Mouse (Mus musculus) forebrain, embryonic 15.5 days (tissue): ENCODE measurements at regions not wholly inside any gene's neighbourhood (a gene's known extent, or its start where the extent isn't known, plus 50 kb on each side); places are given as distances from the start of the nearest gene placed in this dataset.
A peak's percentile ranks its signal among the peaks of the same experiment; 100 is the strongest.

Experiments used
- ATAC-seq: fragments of 200-750 bp; cut with Nextera tagmentation; replicated peaks from 2 replicates; pipeline ENCODE4 v1.8.0; 2017; ENCODE audit warnings: mild to moderate bottlenecking, moderate TSS enrichment, moderate library complexity
- H3K27ac ChIP-seq: fragments of 300-500 bp; sonication (generic); replicated peaks from 2 replicates; pipeline ENCODE4 v1.5.1; 2015; ENCODE audit warnings: mild to moderate bottlenecking, inconsistent platforms
- H3K27me3 ChIP-seq: fragments of 300-500 bp; sonication (generic); 2 replicates; pipeline ENCODE4 v1.6.1; 2015; ENCODE audit warnings: inconsistent platforms
- H3K36me3 ChIP-seq: fragments of 300-500 bp; sonication (generic); 2 replicates; pipeline ENCODE4 v1.6.1; 2015; ENCODE audit warnings: mild to moderate bottlenecking, inconsistent platforms
- H3K4me1 ChIP-seq: fragments of 300-500 bp; sonication (generic); 2 replicates; pipeline ENCODE4 v1.6.1; 2015; ENCODE audit warnings: inconsistent platforms
- H3K4me2 ChIP-seq: fragments of 300-500 bp; sonication (generic); replicated peaks from 2 replicates; pipeline ENCODE4 v1.6.1; 2015; ENCODE audit warnings: mild to moderate bottlenecking, inconsistent platforms
- H3K4me3 ChIP-seq: fragments of 300-500 bp; sonication (generic); 2 replicates; pipeline ENCODE4 v1.5.1; 2015; ENCODE audit warnings: mild to moderate bottlenecking, inconsistent platforms
- H3K9ac ChIP-seq: fragments of 300-500 bp; sonication (generic); replicated peaks from 2 replicates; pipeline ENCODE4 v1.6.1; 2015; ENCODE audit warnings: mild to moderate bottlenecking, inconsistent platforms
- H3K9me3 ChIP-seq: fragments of 300-500 bp; sonication (generic); 2 replicates; pipeline ENCODE4 v1.6.1; 2016; ENCODE audit warnings: inconsistent platforms
- whole genome bisulfite sequencing: fragments of 180-500 bp; shearing (Covaris S2); methylation state at CpG from one replicate; pipeline ENCODE4 v1.1.7; 2015; ENCODE audit warnings: mixed read lengths; 5-methylcytosine and 5-hydroxymethylcytosine counted together

DNA sequence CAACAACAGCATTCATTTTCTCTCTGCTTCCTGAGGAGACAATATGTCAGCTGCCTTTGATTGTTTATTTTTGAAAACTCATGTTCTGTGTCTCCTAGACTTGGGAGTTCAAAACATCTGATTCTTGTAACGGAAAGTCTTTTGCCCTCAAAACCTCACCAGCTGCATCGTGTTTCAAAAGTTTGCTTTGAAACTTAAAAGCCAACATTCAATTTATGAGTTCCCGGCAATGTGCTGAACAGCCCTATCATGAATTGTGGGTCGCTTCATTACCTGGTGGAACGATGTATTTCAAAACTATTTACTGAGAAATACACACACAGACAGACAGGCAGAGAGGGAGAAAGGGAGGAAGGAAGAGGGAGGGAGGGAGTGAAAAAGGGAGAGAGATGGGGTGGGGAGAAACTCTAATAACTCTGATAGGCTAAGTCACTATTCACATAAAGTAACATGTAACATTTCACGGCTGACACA is 356.3 kb upstream of the Lmcd1 start:
- WGBS, result 86% methylated on average over 6 of the region's 6 CpGs
- ATAC-seq, result no peak
- H3K4me2 ChIP-seq, result no peak overlapping the region

GRCm38 (mm10) chr6:111917868-111918597 is 355.5 kb upstream of the Lmcd1 start:
- WGBS, result 84% methylated on average over 3 of the region's 3 CpGs

More for the DNA sequence above, 356.3 kb upstream of the Lmcd1 start:
- no peaks in the 10 kb centered on the region for H3K9me3 ChIP-seq
- H3K27me3 ChIP-seq, result no peaks in the 10 kb centered on the region
- no peaks in the 10 kb centered on the region for H3K36me3 ChIP-seq
- H3K9ac ChIP-seq, result no peak overlapping the region
- H3K4me3 ChIP-seq, result no peak overlapping the region
- no peak overlapping the region for H3K27ac ChIP-seq
- 0 out of 2 replicates have a peak, but pooled peaks cover 3% of the 10 kb centered on the region for H3K4me1 ChIP-seq

GRCm38 (mm10) chr6:111932596-111932995 is 341.0 kb upstream of the Lmcd1 start:
- no peaks in the 10 kb centered on the region for H3K27me3 ChIP-seq
- H3K9me3 ChIP-seq, result no peaks in the 10 kb centered on the region
- 43% methylated on average over 2 of the region's 2 CpGs for WGBS
- H3K36me3 ChIP-seq, result no peaks in the 10 kb centered on the region
- 0 out of 2 replicates have a peak, but pooled peaks have one; percentile 53 for ATAC-seq
- no peak overlapping the region for H3K4me2 ChIP-seq
- H3K27ac ChIP-seq, result no peak overlapping the region
- no peak overlapping the region for H3K4me3 ChIP-seq
- no peak overlapping the region for H3K9ac ChIP-seq
- no peaks in the 10 kb centered on the region for H3K4me1 ChIP-seq

More at GRCm38 (mm10) chr6:111917868-111918597, 355.5 kb upstream of the Lmcd1 start:
- Histone ChIP-seq H3K4me3 (no peak overlapping the region), H3K27me3 (no peaks in the 10 kb centered on the region), H3K27ac (no peak overlapping the region), H3K9me3 (no peaks in the 10 kb centered on the region), H3K4me2 (no peak overlapping the region), H3K36me3 (no peaks in the 10 kb centered on the region), H3K9ac (no peak overlapping the region), H3K4me1 (0 out of 2 replicates have a peak, but pooled peaks cover 3% of the 10 kb centered on the region)
- no peak for ATAC-seq

GRCm38 (mm10) chr6:111954401-111954800 is 319.2 kb upstream of the Lmcd1 start:
- Histone ChIP-seq H3K27me3 (no peaks in the 10 kb centered on the region), H3K9ac (no peak overlapping the region), H3K4me3 (no peak overlapping the region), H3K4me1 (no peaks in the 10 kb centered on the region), H3K9me3 (no peaks in the 10 kb centered on the region), H3K27ac (no peak overlapping the region), H3K36me3 (no peaks in the 10 kb centered on the region), H3K4me2 (no peak overlapping the region)
- ATAC-seq, result no peak
- 61% methylated on average over 1 of the region's 1 CpGs for WGBS

GRCm38 (mm10) chr6:111965766-111966165 is 307.8 kb upstream of the Lmcd1 start:
- 78% methylated on average over 3 of the region's 3 CpGs for WGBS
- H3K27me3 ChIP-seq, result no peaks in the 10 kb centered on the region

DNA sequence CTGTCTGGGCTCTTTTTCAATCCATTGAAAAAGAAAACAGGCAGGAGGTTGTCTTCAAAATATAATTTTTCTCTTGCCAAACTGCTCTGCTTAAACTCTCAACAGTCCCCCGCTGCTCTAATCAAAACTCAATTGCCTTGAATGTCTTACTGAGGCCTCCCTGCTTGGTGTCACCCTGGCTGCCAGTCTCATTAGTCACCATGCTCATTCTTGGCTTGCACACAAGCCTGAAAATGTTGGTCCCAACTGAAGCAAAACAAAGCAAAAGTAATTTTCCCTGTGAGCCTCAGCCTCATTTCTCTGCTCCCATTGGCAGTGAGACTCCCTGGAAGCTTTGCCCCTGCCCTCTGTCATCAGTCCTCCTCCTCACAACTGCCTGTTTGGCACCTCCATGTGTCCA is 288.1 kb upstream of the Lmcd1 start:
- Histone ChIP-seq H3K36me3 (no peaks in the 10 kb centered on the region), H3K9ac (no peak overlapping the region), H3K4me1 (no peaks in the 10 kb centered on the region), H3K27ac (no peak overlapping the region), H3K27me3 (no peaks in the 10 kb centered on the region), H3K4me3 (no peak overlapping the region), H3K4me2 (no peak overlapping the region), H3K9me3 (no peaks in the 10 kb centered on the region)
- WGBS, result 43% methylated on average over 1 of the region's 1 CpGs
- ATAC-seq, result no peak

More at GRCm38 (mm10) chr6:111965766-111966165, 307.8 kb upstream of the Lmcd1 start:
- no peaks in the 10 kb centered on the region for H3K36me3 ChIP-seq
- H3K4me3 ChIP-seq, result no peak overlapping the region
- no peak overlapping the region for H3K9ac ChIP-seq
- no peak for ATAC-seq
- no peak overlapping the region for H3K4me2 ChIP-seq
- no peak overlapping the region for H3K27ac ChIP-seq
- no peaks in the 10 kb centered on the region for H3K4me1 ChIP-seq
- H3K9me3 ChIP-seq, result no peaks in the 10 kb centered on the region

DNA sequence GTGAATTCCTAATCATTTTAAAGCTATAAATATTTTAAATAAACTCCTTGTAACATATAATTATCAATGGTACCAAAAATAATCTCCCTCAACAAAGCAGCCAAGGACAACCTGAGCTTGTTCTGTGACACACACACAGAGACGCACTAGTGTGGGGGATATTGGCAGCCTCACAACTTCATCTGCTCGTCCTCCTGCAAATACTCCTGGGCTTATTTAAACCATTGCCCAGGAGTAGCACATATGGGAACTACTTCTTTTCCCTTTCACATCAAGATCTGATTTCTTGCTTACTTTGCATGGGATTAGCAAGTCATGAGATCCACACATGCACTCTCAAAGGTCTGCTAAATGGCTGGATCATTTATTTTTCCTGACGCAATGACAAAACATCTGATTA is 277.7 kb upstream of the Lmcd1 start:
- no peaks in the 10 kb centered on the region for H3K4me1 ChIP-seq
- no peaks in the 10 kb centered on the region for H3K9me3 ChIP-seq
- no peak overlapping the region for H3K4me2 ChIP-seq
- H3K36me3 ChIP-seq, result no peaks in the 10 kb centered on the region
- no peak overlapping the region for H3K27ac ChIP-seq
- H3K27me3 ChIP-seq, result no peaks in the 10 kb centered on the region
- H3K4me3 ChIP-seq, result no peak overlapping the region
- peak; percentile 79 for ATAC-seq
- no peak overlapping the region for H3K9ac ChIP-seq
- 34% methylated on average over 3 of the region's 3 CpGs for WGBS

DNA sequence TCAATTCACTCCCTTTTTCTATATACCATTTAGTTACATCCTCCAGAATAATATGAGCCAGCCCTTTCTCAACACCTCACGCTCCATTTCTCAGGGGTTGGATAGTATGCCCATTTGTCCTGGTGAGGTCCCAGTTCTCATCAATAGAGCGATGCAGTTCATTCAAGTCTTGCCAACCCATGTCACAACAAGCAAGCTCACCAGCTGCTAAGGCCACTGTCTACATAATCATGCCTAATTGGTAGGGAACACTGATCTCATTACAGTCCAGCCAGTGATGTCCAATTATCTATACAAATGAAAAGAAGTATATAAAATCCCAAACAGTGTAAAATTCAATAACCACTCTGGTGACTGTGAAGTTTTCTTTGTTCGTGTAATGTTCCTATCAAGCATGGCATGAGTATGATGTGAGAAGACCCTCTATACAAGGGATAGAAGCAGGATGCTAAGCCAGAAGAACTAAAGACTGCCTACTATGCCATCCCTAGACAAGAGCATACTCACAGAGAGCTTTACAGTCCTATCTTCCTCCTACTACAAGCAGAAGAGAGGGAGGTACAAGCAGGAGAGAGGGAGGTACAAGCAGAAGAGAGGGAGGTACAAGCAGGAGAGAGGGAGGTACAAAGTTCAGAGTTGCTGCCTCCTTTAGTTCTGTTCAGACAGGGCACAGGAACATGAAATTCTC is 269.6 kb upstream of the Lmcd1 start:
- H3K27me3 ChIP-seq, result no peaks in the 10 kb centered on the region
- no peaks in the 10 kb centered on the region for H3K36me3 ChIP-seq
- no peak overlapping the region for H3K4me2 ChIP-seq
- H3K4me1 ChIP-seq, result peaks cover 7% of the 10 kb centered on the region
- H3K4me3 ChIP-seq, result no peak overlapping the region
- peak; percentile 93 for ATAC-seq
- 19% methylated on average over 3 of the region's 3 CpGs for WGBS
- H3K9ac ChIP-seq, result no peak overlapping the region
- no peaks in the 10 kb centered on the region for H3K9me3 ChIP-seq
- no peak overlapping the region for H3K27ac ChIP-seq

DNA sequence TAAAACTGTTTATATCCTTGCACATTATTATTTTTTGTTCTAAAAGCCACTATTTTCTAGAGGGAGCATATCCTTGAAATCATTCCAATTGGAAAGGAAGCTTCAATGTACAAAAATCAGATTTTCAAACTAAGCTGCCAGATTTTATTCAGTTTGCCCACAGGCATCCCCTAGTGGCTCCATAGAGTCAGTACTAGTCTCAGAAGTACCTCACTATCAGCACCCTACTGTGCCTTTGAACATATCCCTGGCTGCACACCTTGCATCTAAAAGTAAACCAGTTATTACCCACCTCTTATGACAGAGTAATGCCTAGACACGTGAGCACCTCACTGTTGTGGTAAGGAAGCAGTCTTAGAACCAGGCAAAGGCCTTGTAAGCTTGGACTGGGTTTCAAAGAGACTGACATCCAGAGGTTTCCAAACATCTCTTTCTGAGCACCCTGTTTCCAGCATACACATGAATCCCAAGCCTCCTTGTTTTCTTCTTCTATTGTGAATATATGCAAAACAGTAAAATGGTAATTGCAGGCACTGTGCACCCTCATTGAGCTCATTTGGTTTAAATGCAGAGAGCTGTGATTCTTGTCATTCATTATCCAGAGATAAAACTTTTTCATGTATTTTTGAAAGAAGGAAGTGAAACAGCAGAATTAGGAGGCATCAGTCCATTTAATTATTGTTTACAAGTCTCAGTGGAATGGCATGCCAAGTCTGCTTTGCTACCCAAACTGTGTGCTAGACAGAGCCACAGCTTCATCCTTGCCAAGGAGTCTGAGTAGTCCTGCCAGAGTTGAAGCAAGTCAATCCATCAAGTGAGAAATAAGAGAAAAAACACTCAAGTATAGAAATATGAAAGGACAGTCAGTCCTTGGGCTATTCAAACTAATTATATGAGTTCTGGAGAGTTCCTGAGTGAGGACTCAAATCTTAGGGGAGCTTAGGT is 247.0 kb upstream of the Lmcd1 start:
- peak; percentile 68 for ATAC-seq
- Histone ChIP-seq H3K4me3 (no peak overlapping the region), H3K4me1 (peaks cover 4% of the 10 kb centered on the region), H3K9ac (no peak overlapping the region), H3K36me3 (no peaks in the 10 kb centered on the region), H3K27me3 (no peaks in the 10 kb centered on the region), H3K4me2 (no peak overlapping the region), H3K27ac (no peak overlapping the region), H3K9me3 (no peaks in the 10 kb centered on the region)
- 29% methylated on average over 1 of the region's 1 CpGs for WGBS

- WGBS, result 68% methylated on average over 6 of the region's 6 CpGs
- Histone ChIP-seq H3K36me3 (no peaks in the 10 kb centered on the region), H3K4me3 (no peak overlapping the region), H3K4me2 (no peak overlapping the region), H3K9ac (no peak overlapping the region), H3K27me3 (no peaks in the 10 kb centered on the region), H3K4me1 (peaks cover 7% of the 10 kb centered on the region), H3K9me3 (no peaks in the 10 kb centered on the region), H3K27ac (no peak overlapping the region)
- ATAC-seq, result peak; percentile 97
These were observed 222.9 kb upstream of the Lmcd1 start for GRCm38 (mm10) chr6:112050548-112051184.

DNA sequence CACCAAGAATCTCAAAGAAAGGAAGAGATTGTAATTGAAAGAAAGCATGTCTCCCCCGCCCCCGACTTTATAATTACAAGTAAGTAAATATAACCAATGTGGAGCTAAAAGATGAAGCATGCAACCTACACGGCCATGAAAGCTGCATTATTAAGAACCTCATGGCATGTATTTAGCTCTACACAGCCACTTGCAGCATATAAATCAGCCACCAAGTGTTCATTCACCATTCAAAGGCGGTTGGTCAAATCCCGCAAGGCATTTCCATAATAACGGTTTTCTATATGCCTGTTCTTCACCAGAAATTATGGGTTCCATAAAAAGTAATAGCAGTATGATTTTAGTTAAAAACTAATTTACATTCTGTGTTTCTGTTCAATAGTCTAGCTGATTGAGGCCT is 221.4 kb upstream of the Lmcd1 start:
- H3K9ac ChIP-seq, result no peak overlapping the region
- no peaks in the 10 kb centered on the region for H3K36me3 ChIP-seq
- no peak overlapping the region for H3K27ac ChIP-seq
- 82% methylated on average over 6 of the region's 6 CpGs for WGBS
- H3K9me3 ChIP-seq, result no peaks in the 10 kb centered on the region
- peaks cover 7% of the 10 kb centered on the region for H3K4me1 ChIP-seq
- ATAC-seq, result no peak
- H3K27me3 ChIP-seq, result no peaks in the 10 kb centered on the region
- H3K4me2 ChIP-seq, result no peak overlapping the region
- H3K4me3 ChIP-seq, result no peak overlapping the region
